Mouse (Mus musculus): ENCODE data around the gene Meis2.

The Meis2 gene

GRCm38 (mm10) chr2:116001352-116002138 is 64.1 kb downstream of the Meis2 start:
- DNase-seq (ENCODE audit: low read depth, low spot score) = no peak

- DNase-seq (ENCODE audit: low read depth, low spot score) = no peak
Observed at GRCm38 (mm10) chr2:116000514-116000913, 65.1 kb downstream of the Meis2 start.

GRCm38 (mm10) chr2:115998802-115999201 is 66.8 kb downstream of the Meis2 start:
- no peak for DNase-seq (ENCODE audit: low read depth, low spot score)

- DNase-seq (ENCODE audit: low read depth, low spot score) = no peak
Observed at GRCm38 (mm10) chr2:115996438-115996837, 69.2 kb downstream of the Meis2 start.

- DNase-seq (ENCODE audit: low read depth, low spot score) = no peak
Observed at GRCm38 (mm10) chr2:115993877-115994276, 71.8 kb downstream of the Meis2 start.

GRCm38 (mm10) chr2:115989249-115989648 is 76.4 kb downstream of the Meis2 start:
- no peak for DNase-seq (ENCODE audit: low read depth, low spot score)

GRCm38 (mm10) chr2:115988448-115988847 is 77.2 kb downstream of the Meis2 start:
- no peak for DNase-seq (ENCODE audit: low read depth, low spot score)

- no peak for DNase-seq (ENCODE audit: low read depth, low spot score)
Observed at GRCm38 (mm10) chr2:115984952-115985351, 80.7 kb downstream of the Meis2 start.

- DNase-seq (ENCODE audit: low read depth, low spot score) = no peak
Observed at GRCm38 (mm10) chr2:115984487-115984886, 81.2 kb downstream of the Meis2 start.

- DNase-seq (ENCODE audit: low read depth, low spot score) = no peak
Observed at GRCm38 (mm10) chr2:115980490-115980889, 85.1 kb downstream of the Meis2 start.

GRCm38 (mm10) chr2:115979683-115980476 is 85.8 kb downstream of the Meis2 start:
- DNase-seq (ENCODE audit: low read depth, low spot score) = no peak

- DNase-seq (ENCODE audit: low read depth, low spot score) = no peak
Observed at GRCm38 (mm10) chr2:115978666-115979065, 87.0 kb downstream of the Meis2 start.

- no peak for DNase-seq (ENCODE audit: low read depth, low spot score)
Observed at GRCm38 (mm10) chr2:115971296-115971805, 94.3 kb downstream of the Meis2 start.

- DNase-seq (ENCODE audit: low read depth, low spot score) = no peak
Observed at GRCm38 (mm10) chr2:115970091-115970820, 95.4 kb downstream of the Meis2 start.

- DNase-seq (ENCODE audit: low read depth, low spot score) = no peak
Observed at GRCm38 (mm10) chr2:115969201-115969600, 96.4 kb downstream of the Meis2 start.

GRCm38 (mm10) chr2:115964911-115965310 is 100.7 kb downstream of the Meis2 start:
- DNase-seq (ENCODE audit: low read depth, low spot score) = no peak

- no peak for DNase-seq (ENCODE audit: low read depth, low spot score)
Observed at GRCm38 (mm10) chr2:115963293-115963835, 102.3 kb downstream of the Meis2 start.

- DNase-seq (ENCODE audit: low read depth, low spot score) = no peak
Observed at GRCm38 (mm10) chr2:115962728-115963127, 102.9 kb downstream of the Meis2 start.

- no peak for DNase-seq (ENCODE audit: low read depth, low spot score)
Observed at GRCm38 (mm10) chr2:115962113-115962512, 103.5 kb downstream of the Meis2 start.

GRCm38 (mm10) chr2:115960615-115961014 is 105.0 kb downstream of the Meis2 start:
- DNase-seq (ENCODE audit: low read depth, low spot score) = no peak

GRCm38 (mm10) chr2:115956786-115957185 is 108.9 kb downstream of the Meis2 start:
- DNase-seq (ENCODE audit: low read depth, low spot score) = no peak

- DNase-seq (ENCODE audit: low read depth, low spot score) = no peak
Observed at GRCm38 (mm10) chr2:115950645-115951044, 115.0 kb downstream of the Meis2 start.
